Mouse (Mus musculus) megakaryocyte-erythroid progenitor cell, adult 5-6 weeks (primary cell): Measurements from ENCODE around the gene Kcnip1. TPM values are rescaled to one million over a fixed set of nuclear protein-coding genes. Genes with fewer than 3 reads are reported as not detected.

Experiments
- ATAC-seq: replicated peaks from 2 replicates; pipeline ENCODE4 v1.8.0; 2016; ENCODE audit warnings: mild to moderate bottlenecking, inconsistent platforms; ENCODE audit not compliant: severe bottlenecking, poor library complexity, low FRiP score, low TSS enrichment
- total RNA-seq, 2 experiments: library from RNA; stranded (forward) in 1 of 2; stranded (reverse) in 1 of 2; fragments of 200-1000, 215-1000 nt in 1 of 2; fragments of >200 nt in 1 of 2; fragmentation: Nextera tagmentation in 1 of 2; gene quantifications; 2 replicates each; pipeline ENCODE4 v1.2.3; 2014 to 2017

The Kcnip1 gene
- total RNA-seq, 2 experiments from 2014 or later: not detected

GRCm38 (mm10) chr11:33993496-33993895, 544 bp upstream of the Kcnip1 start:
- ATAC-seq: no peak

GRCm38 (mm10) chr11:33990002-33990401, 3.0 kb downstream of the Kcnip1 start:
- ATAC-seq: no peak

GRCm38 (mm10) chr11:33986525-33986924, 6.4 kb downstream of the Kcnip1 start:
- ATAC-seq: 0 out of 2 replicates have a peak, but pooled peaks have one; percentile 44

- no peak for ATAC-seq
These were observed 12.8 kb downstream of the Kcnip1 start for GRCm38 (mm10) chr11:33980146-33980545.

DNA sequence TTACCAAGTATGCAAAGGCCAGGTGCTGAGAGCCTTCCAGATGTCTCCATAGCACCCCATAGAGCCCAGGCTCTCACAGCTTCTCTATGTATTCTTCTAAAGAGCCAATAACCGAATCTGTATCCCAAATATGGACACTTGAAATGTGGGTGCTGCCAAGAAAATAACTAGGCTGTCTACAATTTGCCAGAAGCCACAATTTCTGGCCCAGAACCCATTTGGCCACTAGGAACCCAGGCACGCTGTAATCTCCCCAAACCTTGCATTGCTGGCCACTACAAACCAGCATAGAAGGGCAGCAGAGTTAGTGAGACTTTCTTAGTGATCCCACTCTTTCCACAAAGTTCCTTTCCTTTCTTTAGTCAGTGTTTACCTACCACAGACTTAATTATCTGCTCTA, 17.8 kb downstream of the Kcnip1 start:
- ATAC-seq: no peak

- no peak for ATAC-seq
These were observed 18.5 kb downstream of the Kcnip1 start for GRCm38 (mm10) chr11:33974341-33975040.

GRCm38 (mm10) chr11:33972114-33972513, 20.8 kb downstream of the Kcnip1 start:
- ATAC-seq: no peak

- no peak for ATAC-seq
These were observed 23.8 kb downstream of the Kcnip1 start for GRCm38 (mm10) chr11:33969199-33969598.

- peak; percentile 28; the same call in 1 of the 2 replicates for ATAC-seq
These were observed 25.2 kb downstream of the Kcnip1 start for GRCm38 (mm10) chr11:33967708-33968107.

- ATAC-seq: peak; percentile 65
These were observed 27.6 kb downstream of the Kcnip1 start for GRCm38 (mm10) chr11:33965380-33965779.

DNA sequence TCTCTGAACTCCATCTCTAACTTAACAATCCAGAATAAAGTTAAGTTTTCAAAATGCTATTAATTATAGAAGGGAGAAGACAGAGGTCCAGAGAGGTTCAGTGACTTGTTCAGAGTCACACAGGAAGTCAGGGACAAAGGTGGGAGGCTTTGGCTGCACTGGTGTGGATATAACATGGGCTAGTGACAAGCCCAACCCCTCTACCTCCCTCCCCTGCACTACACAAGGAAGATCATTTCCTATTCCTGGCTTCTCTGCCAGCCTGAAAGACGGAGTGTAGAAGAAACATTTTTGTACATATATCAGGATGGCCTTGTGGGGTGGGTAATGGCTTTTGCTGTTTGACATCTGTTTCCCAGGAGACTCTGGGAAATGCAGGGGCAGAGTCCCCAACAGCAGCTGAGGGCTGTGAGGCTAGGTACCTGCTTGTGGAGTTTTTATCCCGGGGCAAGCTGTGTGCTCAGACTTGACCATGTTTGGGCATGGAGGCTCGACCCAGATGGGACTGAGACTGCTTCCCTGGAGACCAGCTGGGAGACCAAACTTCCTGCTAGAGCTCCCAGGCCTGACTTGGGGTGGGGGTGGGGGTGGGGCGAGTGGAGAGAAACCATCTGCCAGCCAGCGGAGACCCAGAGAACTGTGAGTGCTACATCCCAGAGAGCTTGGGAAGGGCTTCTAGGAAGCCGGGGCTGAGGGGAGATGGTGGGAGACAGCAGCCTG, 30.1 kb downstream of the Kcnip1 start, which contains the start of gene Kcnmb1:
Gene Kcnmb1, plus strand, starts transcription at position 326 of the 720 bp plus-strand sequence.
- no peak for ATAC-seq

DNA sequence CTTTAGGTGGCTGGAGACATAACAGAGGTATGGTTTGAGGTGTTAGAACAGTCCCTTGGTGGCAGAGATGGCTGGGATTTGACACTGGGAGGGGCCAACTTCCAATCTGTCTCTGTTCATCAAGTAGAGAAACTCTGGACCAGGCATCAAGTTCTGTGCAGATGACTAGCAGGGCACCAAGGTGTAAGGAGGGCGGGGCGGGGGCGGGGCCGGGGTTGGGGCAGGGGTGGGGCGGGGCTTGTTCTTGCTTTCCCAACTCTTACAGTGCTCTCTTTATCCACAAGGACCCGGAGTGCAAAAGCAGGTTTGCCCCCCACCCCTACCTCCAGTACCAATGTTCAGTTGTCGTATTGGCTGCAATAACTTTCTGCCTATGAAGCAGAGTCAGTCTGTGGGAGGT, 30.8 kb downstream of the Kcnip1 start:
- ATAC-seq: no peak

GRCm38 (mm10) chr11:33958713-33959112, 34.2 kb downstream of the Kcnip1 start:
- ATAC-seq: peak; percentile 68; the same call in 1 of the 2 replicates

GRCm38 (mm10) chr11:33957595-33957994, 35.4 kb downstream of the Kcnip1 start:
- ATAC-seq: no peak

- no peak for ATAC-seq
These were observed 36.3 kb downstream of the Kcnip1 start for GRCm38 (mm10) chr11:33956623-33957022.

GRCm38 (mm10) chr11:33955982-33956381, 37.0 kb downstream of the Kcnip1 start:
- no peak for ATAC-seq

GRCm38 (mm10) chr11:33951684-33952625, 41.0 kb downstream of the Kcnip1 start:
- ATAC-seq: no peak

- ATAC-seq: no peak
These were observed 41.8 kb downstream of the Kcnip1 start for GRCm38 (mm10) chr11:33951155-33951554.

GRCm38 (mm10) chr11:33946501-33946900, 46.5 kb downstream of the Kcnip1 start:
- no peak for ATAC-seq
